Mouse (Mus musculus): ENCODE results near the gene Ywhag. TPM values are rescaled to one million over a fixed set of nuclear protein-coding genes. Genes with fewer than 3 reads are reported as not detected.
A peak's percentile ranks its signal among the peaks of the same experiment; 100 is the strongest.

The Ywhag gene
- polyA plus RNA-seq, 1 experiment from 2014 or later: 182 TPM

GRCm38 (mm10) chr5:135963280-135963627 is 28.8 kb upstream of the Ywhag start:
- Histone ChIP-seq H3K36me3 (no peaks in the 10 kb centered on the region), H3K9ac (replicated peaks) (peak overlapping the region; percentile 86), H3K4me1 (replicated peaks) (peaks cover 20% of the 10 kb centered on the region), H3K27me3 (peaks cover 9% of the 10 kb centered on the region; the same call in 1 of the 2 replicates), H3K9me3 (no peaks in the 10 kb centered on the region), H3K27ac (peak overlapping the region; percentile 97), H3K4me2 (peak overlapping the region; percentile 94), H3K4me3 (replicated peaks) (peak overlapping the region; percentile 58)
- 5% methylated on average over 6 of the region's 6 CpGs for WGBS
- no peak for ATAC-seq (ENCODE audit: insufficient number of reproducible peaks, insufficient read depth, low FRiP score, low TSS enrichment, low read depth)

GRCm38 (mm10) chr5:135962492-135963279 is 28.3 kb upstream of the Ywhag start:
- under 1% methylated on average over 63 of the region's 64 CpGs for WGBS
- no peaks in the 10 kb centered on the region for H3K9me3 ChIP-seq
- peak overlapping the region; percentile 97 for H3K27ac ChIP-seq
- H3K36me3 ChIP-seq: no peaks in the 10 kb centered on the region
- peak overlapping the region; percentile 86 for H3K9ac ChIP-seq (replicated peaks)
- peak overlapping the region; percentile 58 for H3K4me3 ChIP-seq (replicated peaks)
- H3K27me3 ChIP-seq: peaks cover 9% of the 10 kb centered on the region; the same call in 1 of the 2 replicates
- H3K4me1 ChIP-seq (replicated peaks): peaks cover 20% of the 10 kb centered on the region
- peak; percentile 98 for ATAC-seq (ENCODE audit: insufficient number of reproducible peaks, insufficient read depth, low FRiP score, low TSS enrichment, low read depth)
- H3K4me2 ChIP-seq: peak overlapping the region; percentile 94

- ATAC-seq (ENCODE audit: insufficient number of reproducible peaks, insufficient read depth, low FRiP score, low TSS enrichment, low read depth): no peak
- Histone ChIP-seq H3K27ac (peak overlapping the region; percentile 97), H3K4me3 (replicated peaks) (peak overlapping the region; percentile 58), H3K4me2 (peak overlapping the region; percentile 94), H3K9ac (replicated peaks) (peak overlapping the region; percentile 40; the same call in 1 of the 2 replicates), H3K4me1 (replicated peaks) (peaks cover 21% of the 10 kb centered on the region), H3K9me3 (no peaks in the 10 kb centered on the region), H3K27me3 (peaks cover 9% of the 10 kb centered on the region; the same call in 1 of the 2 replicates), H3K36me3 (no peaks in the 10 kb centered on the region)
- WGBS: under 1% methylated on average over 11 of the region's 11 CpGs
Observed at GRCm38 (mm10) chr5:135962125-135962491, 27.7 kb upstream of the Ywhag start.

GRCm38 (mm10) chr5:135960909-135961635 is 26.7 kb upstream of the Ywhag start:
- peaks cover 27% of the 10 kb centered on the region for H3K4me1 ChIP-seq (replicated peaks)
- H3K27me3 ChIP-seq: peaks cover 9% of the 10 kb centered on the region; the same call in 1 of the 2 replicates
- no peak overlapping the region for H3K9ac ChIP-seq (replicated peaks)
- no peaks in the 10 kb centered on the region for H3K9me3 ChIP-seq
- H3K4me3 ChIP-seq (replicated peaks): no peak overlapping the region
- ATAC-seq (ENCODE audit: insufficient number of reproducible peaks, insufficient read depth, low FRiP score, low TSS enrichment, low read depth): no peak
- peak overlapping the region; percentile 97 for H3K27ac ChIP-seq
- WGBS: 94% methylated on average over 15 of the region's 15 CpGs
- H3K36me3 ChIP-seq: no peaks in the 10 kb centered on the region
- H3K4me2 ChIP-seq: peak overlapping the region; percentile 94

GRCm38 (mm10) chr5:135959911-135960310 is 25.5 kb upstream of the Ywhag start:
- Histone ChIP-seq H3K9ac (replicated peaks) (no peak overlapping the region), H3K27ac (no peak overlapping the region), H3K27me3 (no peaks in the 10 kb centered on the region), H3K9me3 (no peaks in the 10 kb centered on the region), H3K4me1 (replicated peaks) (peaks cover 20% of the 10 kb centered on the region), H3K4me3 (replicated peaks) (no peak overlapping the region), H3K4me2 (no peak overlapping the region), H3K36me3 (no peaks in the 10 kb centered on the region)
- no peak for ATAC-seq (ENCODE audit: insufficient number of reproducible peaks, insufficient read depth, low FRiP score, low TSS enrichment, low read depth)
- WGBS: 91% methylated on average over 7 of the region's 7 CpGs

GRCm38 (mm10) chr5:135958367-135958766 is 24.0 kb upstream of the Ywhag start:
- Histone ChIP-seq H3K27ac (peak overlapping the region; percentile 93; the same call in 1 of the 2 replicates), H3K36me3 (no peaks in the 10 kb centered on the region), H3K4me2 (peak overlapping the region; percentile 51), H3K4me3 (replicated peaks) (no peak overlapping the region), H3K9me3 (no peaks in the 10 kb centered on the region), H3K27me3 (no peaks in the 10 kb centered on the region), H3K9ac (replicated peaks) (no peak overlapping the region), H3K4me1 (replicated peaks) (peaks cover 19% of the 10 kb centered on the region)
- 84% methylated on average over 4 of the region's 4 CpGs for WGBS
- no peak for ATAC-seq (ENCODE audit: insufficient number of reproducible peaks, insufficient read depth, low FRiP score, low TSS enrichment, low read depth)

- H3K4me2 ChIP-seq: peak overlapping the region; percentile 51
- no peaks in the 10 kb centered on the region for H3K9me3 ChIP-seq
- peak; percentile 83 for ATAC-seq (ENCODE audit: insufficient number of reproducible peaks, insufficient read depth, low FRiP score, low TSS enrichment, low read depth)
- no peaks in the 10 kb centered on the region for H3K36me3 ChIP-seq
- H3K4me1 ChIP-seq (replicated peaks): peaks cover 15% of the 10 kb centered on the region
- H3K4me3 ChIP-seq (replicated peaks): peak overlapping the region; percentile 35
- 9% methylated on average over 28 of the region's 28 CpGs for WGBS
- peak overlapping the region; percentile 93 for H3K27ac ChIP-seq
- H3K27me3 ChIP-seq: no peaks in the 10 kb centered on the region
- no peak overlapping the region for H3K9ac ChIP-seq (replicated peaks)
Observed at GRCm38 (mm10) chr5:135957207-135957974, 23.0 kb upstream of the Ywhag start.

- Histone ChIP-seq H3K27ac (peak overlapping the region; percentile 93), H3K4me1 (replicated peaks) (peaks cover 10% of the 10 kb centered on the region), H3K36me3 (no peaks in the 10 kb centered on the region), H3K4me3 (replicated peaks) (no peak overlapping the region), H3K27me3 (no peaks in the 10 kb centered on the region), H3K9ac (replicated peaks) (no peak overlapping the region), H3K4me2 (peak overlapping the region; percentile 51), H3K9me3 (no peaks in the 10 kb centered on the region)
- no peak for ATAC-seq (ENCODE audit: insufficient number of reproducible peaks, insufficient read depth, low FRiP score, low TSS enrichment, low read depth)
- WGBS: 86% methylated on average over 9 of the region's 9 CpGs
Observed at GRCm38 (mm10) chr5:135956300-135957206, 22.1 kb upstream of the Ywhag start.

GRCm38 (mm10) chr5:135952830-135953229 is 18.4 kb upstream of the Ywhag start:
- H3K4me3 ChIP-seq (replicated peaks): no peak overlapping the region
- H3K9ac ChIP-seq (replicated peaks): no peak overlapping the region
- no peaks in the 10 kb centered on the region for H3K36me3 ChIP-seq
- no peaks in the 10 kb centered on the region for H3K27me3 ChIP-seq
- peaks cover 6% of the 10 kb centered on the region for H3K4me1 ChIP-seq (replicated peaks)
- H3K4me2 ChIP-seq: no peak overlapping the region
- no peak overlapping the region for H3K27ac ChIP-seq
- H3K9me3 ChIP-seq: no peaks in the 10 kb centered on the region
- 90% methylated on average over 2 of the region's 2 CpGs for WGBS
- ATAC-seq (ENCODE audit: insufficient number of reproducible peaks, insufficient read depth, low FRiP score, low TSS enrichment, low read depth): no peak

GRCm38 (mm10) chr5:135951660-135952059 is 17.2 kb upstream of the Ywhag start:
- Histone ChIP-seq H3K4me1 (replicated peaks) (peaks cover 1% of the 10 kb centered on the region; the same call in 1 of the 2 replicates), H3K9ac (replicated peaks) (no peak overlapping the region), H3K36me3 (no peaks in the 10 kb centered on the region), H3K9me3 (no peaks in the 10 kb centered on the region), H3K27ac (no peak overlapping the region), H3K4me2 (no peak overlapping the region), H3K4me3 (replicated peaks) (no peak overlapping the region), H3K27me3 (no peaks in the 10 kb centered on the region)
- WGBS: 78% methylated on average over 2 of the region's 2 CpGs
- ATAC-seq (ENCODE audit: insufficient number of reproducible peaks, insufficient read depth, low FRiP score, low TSS enrichment, low read depth): no peak

Measured in limb, embryonic 12.5 days (tissue).